Mouse (Mus musculus) cerebellum, adult 9-11 months (tissue): Measurements from ENCODE around the gene Tlr4.

ENCODE experiments used
- DNase-seq: peaks from one replicate; pipeline ENCODE4 v3.0.0; 2022

Tlr4 gene

GRCm38 (mm10) chr4:66901498-66901897 is 74.1 kb downstream of the Tlr4 start:
- DNase-seq = peak; percentile 27

GRCm38 (mm10) chr4:66908376-66908775 is 81.0 kb downstream of the Tlr4 start:
- DNase-seq = no peak

- no peak for DNase-seq
These were observed 92.4 kb downstream of the Tlr4 start for GRCm38 (mm10) chr4:66919630-66920372.

DNA sequence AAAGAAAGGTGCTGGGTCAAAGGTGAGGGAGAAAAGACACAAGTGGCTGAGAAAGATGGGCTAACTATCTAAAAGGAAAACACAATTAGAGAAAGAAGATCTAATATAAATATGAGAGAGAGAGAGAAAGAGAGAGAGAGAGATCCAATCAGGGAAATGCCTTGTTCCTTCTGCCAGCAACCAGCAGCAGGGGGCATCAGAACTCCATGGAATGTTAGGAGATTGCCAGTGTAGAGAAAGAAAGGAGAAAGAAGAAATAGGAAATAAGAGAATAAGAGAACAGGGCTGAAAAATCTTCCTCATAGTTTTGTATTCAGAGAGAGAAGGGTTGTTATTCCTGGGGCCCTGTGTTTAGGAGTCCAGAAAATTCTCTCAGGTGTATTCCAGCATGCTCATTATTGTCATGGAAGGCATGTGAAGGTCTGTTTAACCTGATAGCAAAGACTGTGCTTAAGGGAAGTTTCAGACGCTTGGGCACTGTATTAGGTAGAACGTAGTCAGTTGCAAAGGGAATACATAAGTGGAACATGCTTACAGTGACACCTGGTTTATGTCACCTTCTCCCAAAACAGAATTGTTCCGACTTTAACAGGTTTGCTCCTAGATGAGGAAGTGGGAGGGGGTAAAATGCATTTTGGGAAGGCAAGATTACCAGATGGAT is 96.4 kb downstream of the Tlr4 start:
- DNase-seq = peak; percentile 54

DNA sequence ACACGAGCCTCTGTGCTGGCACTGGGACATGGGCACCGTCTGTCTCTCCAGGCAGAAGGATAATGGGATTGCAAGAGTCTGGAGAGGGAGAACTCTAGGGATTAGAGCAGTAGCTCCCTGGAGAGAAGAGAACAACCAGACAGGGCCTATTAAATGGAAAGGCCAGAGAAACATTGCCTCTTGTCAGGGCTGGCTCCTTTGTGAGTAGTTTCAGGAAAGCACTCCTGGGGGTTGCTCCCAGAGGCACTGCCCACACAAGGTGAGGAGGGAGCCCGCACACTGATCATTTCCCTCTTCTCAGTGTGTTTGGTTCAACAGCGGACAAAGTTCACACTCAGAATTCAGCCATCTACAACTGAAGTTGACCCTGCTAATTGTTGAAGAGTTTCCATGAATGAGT is 98.7 kb downstream of the Tlr4 start:
- DNase-seq = no peak

- DNase-seq = no peak
These were observed 100.2 kb downstream of the Tlr4 start for GRCm38 (mm10) chr4:66927537-66928088.

GRCm38 (mm10) chr4:66938489-66939061 is 111.2 kb downstream of the Tlr4 start:
- DNase-seq = no peak

- peak; percentile 75 for DNase-seq
These were observed 114.5 kb downstream of the Tlr4 start for GRCm38 (mm10) chr4:66941894-66942293.

DNA sequence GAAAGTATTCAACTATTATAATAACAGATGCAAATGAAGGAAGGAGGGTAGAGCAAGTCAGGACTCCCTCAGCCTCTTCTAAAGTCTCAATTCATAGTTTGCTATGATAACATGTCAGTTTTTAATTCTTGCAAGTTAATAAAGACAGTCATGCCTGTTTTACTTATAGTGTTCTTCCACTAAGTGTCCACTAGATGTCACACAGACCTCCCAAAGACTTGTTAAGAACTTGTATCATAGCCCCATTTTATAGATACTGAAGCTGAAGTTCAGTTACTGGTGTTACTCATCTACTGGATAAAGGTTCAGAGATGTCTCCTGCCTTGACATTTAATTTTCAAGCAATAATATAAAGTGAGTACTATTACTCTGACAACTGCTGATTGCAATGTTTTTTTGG is 116.3 kb downstream of the Tlr4 start:
- DNase-seq = no peak

GRCm38 (mm10) chr4:66947657-66948056 is 120.3 kb downstream of the Tlr4 start:
- DNase-seq = no peak

GRCm38 (mm10) chr4:66974918-66975317 is 147.5 kb downstream of the Tlr4 start:
- DNase-seq = no peak
